13 mouse cellular contexts compared by ENCODE assay signal in genomic region chr3:121217011-121217410, GRCm38 (mm10).
"Had no signal": no experiment of that assay in that cellular context is flagged by ENCODE, and none has a peak within 500 bp of the region (broad histone marks: within the 10 kb centered on the region; RNA-seq: fewer than 3 reads in every experiment).

No protein-coding gene starts in this region.

- H3K4me3 ChIP-seq: lung, embryonic 15.5 days; megakaryocyte, embryonic 14.5 days; midbrain, embryonic 13.5 days; midbrain, embryonic 15.5 days; neural tube, embryonic 12.5 days; stomach, embryonic 15.5 days had no signal

- H3K27ac ChIP-seq: lung, embryonic 15.5 days; macrophage; midbrain, embryonic 13.5 days; midbrain, embryonic 15.5 days; neural tube, embryonic 12.5 days; stomach, embryonic 15.5 days; stomach, postnatal 0 days had no signal

- DNase-seq: lung, postnatal 14 days; lung, postnatal 36 days; right cerebral cortex, postnatal 14 days; thymus, adult 2 months; thymus, postnatal 25 days had no signal
